Mouse (Mus musculus) cortical plate, adult 2 months (tissue): ENCODE results near the gene Dnajc13.

Experiments used
- CTCF ChIP-seq: fragments of 200-500 bp; IDR thresholded peaks from 2 replicates; pipeline ENCODE4 v1.5.1; 2011; ENCODE audit warnings: mild to moderate bottlenecking, control low read depth, low read length; ENCODE audit not compliant: insufficient read depth; ENCODE audit errors: extremely low read depth
- POLR2A ChIP-seq: fragments of 200-500 bp; IDR thresholded peaks from 2 replicates; pipeline ENCODE4 v1.6.1; 2011; ENCODE audit warnings: mild to moderate bottlenecking, low read length, control low read depth; ENCODE audit not compliant: insufficient read depth; ENCODE audit errors: extremely low read depth

- TF ChIP-seq CTCF (peak; percentile 99), POLR2A (no peak)
Observed at GRCm38 (mm10) chr9:104306734-104307133, 44.0 kb upstream of the Dnajc13 start.
